Mouse (Mus musculus) c-Kit-negative CD71-positive TER-119-positive erythroid progenitor cells, embryonic 14.5 days (primary cell): ENCODE measurements around the gene Samm50.
A peak's percentile ranks its signal among the peaks of the same experiment; 100 is the strongest.

Experiments
- DNase-seq: peaks from one replicate; pipeline ENCODE4 v3.0.0-alpha.2; 2013; ENCODE audit warnings: low read depth, low spot score

Gene Samm50

GRCm38 (mm10) chr15:84211564-84211963 lies 19.5 kb downstream of the Samm50 start:
- DNase-seq, result no peak

- DNase-seq, result peak; percentile 80
Observed at GRCm38 (mm10) chr15:84212031-84212755, 20.2 kb downstream of the Samm50 start.

- no peak for DNase-seq
Observed at GRCm38 (mm10) chr15:84212756-84213105, 20.7 kb downstream of the Samm50 start.

- DNase-seq, result no peak
Observed at GRCm38 (mm10) chr15:84213162-84213739, 21.2 kb downstream of the Samm50 start.

- DNase-seq, result no peak
Observed at GRCm38 (mm10) chr15:84214476-84214875, 22.4 kb downstream of the Samm50 start.

GRCm38 (mm10) chr15:84215273-84215672 lies 23.2 kb downstream of the Samm50 start:
- DNase-seq, result no peak

GRCm38 (mm10) chr15:84216026-84216425 lies 24.0 kb downstream of the Samm50 start:
- no peak for DNase-seq

GRCm38 (mm10) chr15:84216461-84217084 lies 24.5 kb downstream of the Samm50 start:
- DNase-seq, result no peak

- DNase-seq, result no peak
Observed at GRCm38 (mm10) chr15:84217969-84218782, 26.1 kb downstream of the Samm50 start.

GRCm38 (mm10) chr15:84218783-84219271 lies 26.8 kb downstream of the Samm50 start:
- no peak for DNase-seq

GRCm38 (mm10) chr15:84221539-84221938 lies 29.5 kb downstream of the Samm50 start:
- no peak for DNase-seq

GRCm38 (mm10) chr15:84223423-84223822 lies 31.4 kb downstream of the Samm50 start:
- DNase-seq, result no peak

- DNase-seq, result no peak
Observed at GRCm38 (mm10) chr15:84224779-84225178, 32.7 kb downstream of the Samm50 start.

- no peak for DNase-seq
Observed at GRCm38 (mm10) chr15:84226918-84227317, 34.9 kb downstream of the Samm50 start.

GRCm38 (mm10) chr15:84230661-84231060 lies 38.6 kb downstream of the Samm50 start:
- DNase-seq, result peak; percentile 24

GRCm38 (mm10) chr15:84231113-84231712 lies 39.2 kb downstream of the Samm50 start:
- peak; percentile 29 for DNase-seq

- no peak for DNase-seq
Observed at GRCm38 (mm10) chr15:84231721-84232561, 39.9 kb downstream of the Samm50 start, which contains the start of gene Parvb. Gene Parvb, plus strand, starts transcription at chr15:84232043.

GRCm38 (mm10) chr15:84232609-84233008 lies 40.6 kb downstream of the Samm50 start:
- no peak for DNase-seq

GRCm38 (mm10) chr15:84234794-84235581 lies 42.9 kb downstream of the Samm50 start:
- DNase-seq, result no peak

GRCm38 (mm10) chr15:84235646-84236045 lies 43.6 kb downstream of the Samm50 start:
- no peak for DNase-seq
